Mouse (Mus musculus) layer of hippocampus, postnatal 25 days (tissue): ENCODE measurements around the gene 1700013F07Rik. TPM values are rescaled to one million over a fixed set of nuclear protein-coding genes. Genes with fewer than 3 reads are reported as not detected.
"Not testable (repeated sequence)": the region's sequence is repeated elsewhere in the genome, so short reads cannot be mapped to it uniquely, and the experiment has no call there.

Source experiments
- DNase-seq, 2 experiments: peaks; one replicate each; pipeline ENCODE4 v3.0.0; 2022; ENCODE audit warnings: mixed read lengths in 2 of 2, low spot score in 1 of 2; ENCODE audit errors: extremely low spot score in 1 of 2
- total RNA-seq, 2 experiments: library from RNA; stranded (reverse); gene quantifications; 2 replicates each; pipeline ENCODE4 v1.2.3; 2021

Gene 1700013F07Rik
- 1 to 10 TPM in 1 of 2 experiments, under 1 TPM in 1; 0.98 to 2.4 TPM for total RNA-seq

- no peak for DNase-seq
Observed at GRCm38 (mm10) chr3:108533951-108534350, at the start of gene 1700013F07Rik. Gene 1700013F07Rik, plus strand, starts transcription at chr3:108534150.

DNA sequence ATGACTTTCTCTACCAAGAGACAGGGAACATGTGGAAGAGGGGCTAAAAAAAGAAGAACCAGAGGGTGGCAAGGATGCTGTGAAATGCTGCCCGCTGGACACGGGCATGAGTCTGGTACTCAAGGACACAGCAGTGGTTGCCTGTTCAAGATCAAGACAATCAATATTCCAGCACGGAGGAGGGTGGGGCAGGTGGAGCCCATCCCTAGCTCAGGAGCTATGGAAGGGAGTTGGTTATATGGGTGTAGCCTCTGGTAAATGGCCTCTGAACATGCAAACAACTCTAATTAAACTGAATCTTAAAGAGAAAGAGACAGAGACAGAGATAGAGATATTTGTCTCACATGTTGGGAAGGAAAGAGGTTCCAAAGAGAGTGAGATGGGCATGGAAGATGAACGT, 49.2 kb upstream of the 1700013F07Rik start:
- DNase-seq = no peak

- DNase-seq = no peak
Observed at GRCm38 (mm10) chr3:108489968-108490367, 44.0 kb upstream of the 1700013F07Rik start.

GRCm38 (mm10) chr3:108494861-108495474, 39.0 kb upstream of the 1700013F07Rik start:
- DNase-seq = no peak

DNA sequence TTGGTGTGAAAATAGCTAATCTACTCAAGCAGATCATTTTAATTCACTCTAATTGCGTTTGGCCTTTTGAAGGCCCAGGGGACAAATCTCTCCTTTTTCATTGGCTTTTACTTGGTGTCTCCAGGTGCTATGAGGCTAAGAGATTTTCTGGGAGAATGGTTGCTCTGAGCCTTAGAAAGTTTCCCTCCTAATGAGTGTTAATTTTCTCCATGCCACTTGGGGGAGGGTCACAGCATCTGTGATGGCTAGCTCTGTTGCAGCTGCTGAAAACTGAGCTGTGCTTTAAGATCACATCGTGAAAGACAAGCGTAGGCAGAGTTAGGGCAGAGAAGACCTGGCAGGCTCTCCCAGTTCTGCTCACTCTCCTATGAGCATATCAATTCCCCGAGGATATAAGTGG, 38.5 kb upstream of the 1700013F07Rik start:
- DNase-seq = no peak

DNA sequence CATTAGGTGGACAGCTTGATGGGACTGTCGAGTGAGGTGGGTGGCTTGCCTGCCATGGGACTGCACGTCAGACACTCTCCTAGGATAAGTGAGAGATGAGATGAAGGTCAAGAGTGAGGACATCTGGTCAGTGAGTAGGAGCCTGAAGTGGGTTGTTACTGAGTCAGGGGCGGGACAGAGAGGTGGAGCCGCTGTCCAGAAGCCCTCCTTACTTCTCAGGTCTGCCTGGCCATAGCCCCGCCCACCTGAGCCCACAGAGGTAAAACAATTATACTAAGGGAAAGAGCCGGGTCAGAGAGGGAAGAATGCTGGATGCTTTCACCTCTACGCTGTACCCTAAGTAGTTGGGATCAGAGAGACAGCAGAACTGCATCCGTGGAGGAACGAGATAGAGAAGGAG, 36.3 kb upstream of the 1700013F07Rik start:
- no peak for DNase-seq

GRCm38 (mm10) chr3:108499826-108500225, 34.1 kb upstream of the 1700013F07Rik start:
- no peak for DNase-seq

GRCm38 (mm10) chr3:108501411-108501810, 32.5 kb upstream of the 1700013F07Rik start:
- not testable (repeated sequence) for DNase-seq

DNA sequence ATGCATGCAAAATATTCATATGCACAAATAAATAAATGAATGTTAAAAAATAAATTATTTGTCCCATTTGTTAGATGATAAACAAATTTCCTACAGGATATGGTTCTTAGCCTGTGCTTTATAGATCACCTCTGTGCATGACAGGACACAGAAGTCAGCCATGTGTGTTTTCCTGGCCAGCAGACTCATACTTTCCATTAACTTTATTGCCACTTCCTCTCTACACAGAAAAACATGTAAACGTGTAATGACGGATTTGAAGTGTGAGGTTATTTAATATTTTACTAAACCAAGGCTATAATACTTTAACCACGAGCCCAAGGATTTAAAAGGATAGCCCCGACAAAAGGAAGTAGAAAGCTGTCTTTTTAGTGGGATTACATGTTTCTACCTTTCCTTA, 30.0 kb upstream of the 1700013F07Rik start:
- no peak for DNase-seq

DNA sequence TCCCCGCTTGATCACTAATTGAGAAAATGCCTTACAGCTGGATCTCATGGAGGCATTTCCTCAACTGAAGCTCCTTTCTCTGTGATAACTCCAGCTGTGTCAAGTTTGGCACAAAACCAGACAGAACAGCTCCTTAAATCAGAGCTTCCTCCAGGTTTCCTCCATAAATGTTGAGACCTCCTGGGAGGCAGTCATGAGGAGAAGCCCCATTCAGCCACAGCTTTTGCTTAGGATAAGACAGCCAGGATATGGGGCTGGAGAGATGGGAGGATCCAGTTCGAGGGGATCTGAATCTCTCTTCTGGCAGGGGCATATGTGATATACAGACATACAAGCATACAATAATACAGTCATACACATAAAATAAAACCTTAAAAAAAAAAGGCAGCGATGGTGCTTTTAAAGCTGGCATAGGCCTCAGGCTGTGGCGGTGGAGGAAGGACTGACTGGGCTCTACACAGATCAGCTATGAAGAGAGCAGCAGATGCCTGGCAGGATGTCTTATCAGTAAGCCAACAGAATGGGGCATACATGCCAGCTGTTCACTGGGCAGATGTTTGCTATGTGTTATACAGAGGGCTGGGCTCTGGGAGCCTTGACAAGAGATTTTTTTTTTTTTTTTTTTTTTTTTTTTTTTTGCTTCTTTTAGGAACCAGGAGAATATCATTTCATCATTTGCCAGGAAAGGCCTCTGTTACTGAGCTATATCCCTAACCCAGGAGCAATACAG, 25.0 kb upstream of the 1700013F07Rik start:
- DNase-seq = no peak

- no peak for DNase-seq
Observed at GRCm38 (mm10) chr3:108510156-108510555, 23.8 kb upstream of the 1700013F07Rik start.

DNA sequence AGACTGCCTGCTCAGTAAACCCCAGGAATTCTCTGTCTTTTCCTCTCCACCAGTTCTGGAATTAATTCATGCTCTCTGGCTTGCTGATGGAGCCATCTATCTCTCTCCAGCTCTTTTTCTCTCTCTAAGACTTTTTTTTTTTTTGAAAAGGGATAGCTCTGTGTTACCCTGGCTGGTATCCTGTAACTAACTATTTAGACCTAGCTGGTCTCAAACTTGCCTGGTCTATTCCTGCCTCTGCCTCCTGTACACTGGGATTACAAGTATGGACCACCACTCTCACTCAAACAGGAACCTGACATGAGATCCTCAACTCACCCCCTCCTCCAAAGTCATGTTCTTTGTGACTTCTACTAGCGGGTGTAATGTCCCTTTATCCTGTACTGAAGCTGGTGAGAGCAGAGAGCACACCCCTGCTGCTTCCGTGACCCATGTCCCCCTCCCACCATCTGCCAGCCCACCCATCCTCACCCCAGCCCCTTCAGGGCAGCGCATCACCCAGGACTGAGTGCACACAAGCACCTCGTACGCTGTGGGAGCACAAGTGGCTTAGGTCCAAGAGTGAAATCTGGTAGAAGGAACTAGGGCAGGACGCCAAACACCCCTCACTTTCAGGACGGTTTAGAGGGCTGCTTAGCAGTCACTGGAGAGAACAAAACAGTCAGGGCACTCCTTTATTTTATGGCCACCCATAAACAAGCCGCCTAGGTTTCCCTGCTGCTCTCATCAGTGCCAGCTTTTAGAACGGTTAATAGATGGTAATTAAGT, 23.1 kb upstream of the 1700013F07Rik start:
- DNase-seq = peak in 1 of 2 experiments; percentile 34

- DNase-seq = no peak
Observed at GRCm38 (mm10) chr3:108513465-108513864, 20.5 kb upstream of the 1700013F07Rik start.

DNA sequence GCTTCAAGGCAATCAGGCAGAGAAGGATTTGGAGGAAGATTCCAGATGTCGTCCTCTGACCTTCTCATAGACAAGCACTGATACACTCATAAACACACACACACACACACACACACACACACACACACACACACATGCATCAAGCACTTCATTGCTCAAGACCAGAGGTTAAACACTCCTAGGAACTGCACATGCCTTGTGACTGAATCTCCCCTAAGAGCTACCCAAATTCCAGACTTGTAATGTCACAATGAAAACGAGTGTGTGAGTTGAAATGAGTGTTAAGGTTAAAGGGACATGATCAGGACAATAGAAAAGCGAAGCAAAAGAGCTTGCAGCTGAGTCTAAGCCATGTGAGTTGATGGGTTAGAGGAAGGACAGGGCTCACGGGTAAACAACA, 15.7 kb upstream of the 1700013F07Rik start:
- no peak for DNase-seq

DNA sequence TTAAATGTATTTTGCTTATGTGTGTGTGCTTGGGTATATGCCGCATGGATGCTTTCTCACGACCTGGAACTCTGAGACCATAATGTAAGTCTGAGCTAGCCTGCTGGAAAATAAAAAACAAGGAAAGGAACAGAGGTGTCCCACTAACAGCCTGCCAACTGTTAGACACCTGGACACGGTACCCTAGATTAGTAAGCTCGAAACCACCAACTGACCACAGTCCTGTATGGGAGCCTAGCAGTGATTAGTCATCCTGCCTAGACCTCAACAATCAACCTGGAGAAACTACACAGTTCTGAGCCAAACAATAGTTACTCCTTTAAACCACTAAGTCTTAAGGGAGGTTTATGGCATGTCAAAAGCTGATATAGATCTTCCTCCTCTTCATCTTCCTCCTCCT, 10.5 kb upstream of the 1700013F07Rik start:
- DNase-seq = no peak

DNA sequence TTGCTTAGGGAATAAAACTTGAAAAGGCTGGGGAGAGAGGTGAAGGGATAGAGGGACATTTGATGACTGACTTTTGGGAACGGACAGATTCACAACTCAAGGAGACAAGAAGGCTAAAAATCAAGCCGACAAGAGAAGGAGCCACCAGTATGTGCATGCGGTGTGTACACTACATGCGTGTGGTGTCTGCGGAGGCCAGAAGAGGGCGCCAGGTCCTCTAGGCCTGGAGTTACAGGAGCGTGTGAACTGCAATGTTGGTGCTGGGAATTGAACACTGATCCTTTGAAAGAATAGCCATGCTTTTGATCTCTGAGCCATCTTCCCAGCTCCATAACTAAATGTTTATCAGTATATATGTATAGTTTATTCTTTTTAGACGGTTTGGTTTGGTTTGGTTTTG, 5.5 kb upstream of the 1700013F07Rik start:
- no peak for DNase-seq

DNA sequence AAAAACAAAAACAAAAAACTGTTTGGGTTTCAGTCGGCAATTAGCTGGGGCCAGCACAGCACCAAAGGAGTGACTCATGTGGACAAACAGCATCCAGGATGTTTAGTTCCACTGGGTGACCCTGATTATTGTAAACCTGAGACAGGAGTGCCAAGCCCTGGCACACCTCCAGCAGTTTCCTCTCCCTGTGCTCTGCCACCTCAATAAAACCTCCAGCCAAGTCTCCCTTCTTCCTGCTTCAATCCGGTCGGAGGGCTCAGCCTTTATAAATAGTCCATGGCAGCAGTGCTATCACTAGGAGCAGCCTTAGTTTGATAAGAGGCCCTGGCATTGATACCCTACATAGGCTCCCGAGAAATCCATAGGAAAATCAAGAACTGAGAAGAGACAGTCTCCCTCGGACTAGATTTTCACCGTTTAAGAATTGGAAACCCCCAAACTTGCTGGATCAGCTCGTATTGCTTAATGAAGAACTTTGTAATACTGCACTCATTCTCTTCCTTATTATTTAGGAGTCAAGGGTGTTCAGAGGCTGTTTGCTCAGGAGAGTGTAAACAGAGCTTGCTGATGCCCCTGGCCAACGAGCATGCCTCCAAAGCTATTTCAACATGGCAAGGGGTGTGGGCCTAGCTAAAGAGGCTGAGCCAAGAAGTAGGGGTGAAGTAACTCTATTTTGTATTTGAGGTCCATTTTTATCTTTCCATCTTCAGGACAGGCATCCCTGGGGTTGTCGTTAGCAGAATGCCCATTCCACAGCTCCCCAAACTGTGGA, 650 bp upstream of the 1700013F07Rik start:
- DNase-seq = no peak

DNA sequence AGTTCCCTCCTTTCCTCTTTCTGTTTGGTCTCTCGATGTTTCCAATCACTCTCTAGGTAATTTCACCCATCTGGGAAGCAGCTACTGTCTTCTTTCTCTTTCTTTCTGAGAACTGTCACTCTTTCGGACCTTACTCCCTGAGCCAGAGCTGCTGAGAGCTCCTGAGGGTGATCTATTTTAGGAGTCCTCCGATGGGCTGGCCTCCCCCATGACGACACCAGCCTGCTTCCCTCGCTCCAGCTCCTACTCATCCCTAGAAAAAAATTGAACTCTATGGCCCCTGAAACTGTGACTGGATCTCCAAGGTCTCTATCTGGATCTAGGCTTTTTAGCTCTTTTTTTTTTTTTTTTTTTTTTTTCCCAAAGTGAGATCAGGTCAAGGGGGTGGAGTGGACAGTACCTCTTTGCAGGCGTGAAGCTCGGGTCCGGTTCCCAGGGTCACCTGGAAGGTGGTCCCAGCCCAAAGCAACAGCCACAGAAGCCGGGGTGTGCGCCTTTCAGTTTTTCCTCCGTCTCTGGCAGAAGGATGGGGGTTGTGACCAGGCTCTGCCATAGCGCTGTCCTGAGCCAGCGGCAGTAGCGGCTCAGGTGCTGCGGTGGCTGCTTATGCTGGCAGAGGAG, 2.1 kb downstream of the 1700013F07Rik start:
- DNase-seq = no peak

- peak; percentile 61 to 70 for DNase-seq
Observed at GRCm38 (mm10) chr3:108536517-108537260, 2.7 kb downstream of the 1700013F07Rik start, which contains the start of gene 5330417C22Rik. Gene 5330417C22Rik, minus strand, starts transcription at chr3:108536536.
